22 mouse cellular contexts compared by ENCODE assay signal in genomic region chr2:178460353-178460752, GRCm38 (mm10). TPM values are rescaled to one million over a fixed set of nuclear protein-coding genes. Genes with fewer than 3 reads are reported as not detected.
DNase-seq lines count a peak whose midpoint lies in the region; ATAC-seq and TF ChIP-seq lines count a peak whose summit lies in the region.
"Had no signal": no experiment of that assay in that cellular context is flagged by ENCODE, and none has a peak within 500 bp of the region (broad histone marks: within the 10 kb centered on the region; RNA-seq: fewer than 3 reads in every experiment).

No protein-coding gene starts in this region.

- no peaks in the 10 kb centered on the region for H3K27me3 ChIP-seq in kidney, postnatal 0 days (ENCODE audit: insufficient read depth, low read length)
- no peaks in the 10 kb centered on the region for H3K27me3 ChIP-seq in kidney, embryonic 14.5 days (ENCODE audit: control insufficient read depth, insufficient read depth, low read length)
- no peaks in the 10 kb centered on the region for H3K27me3 ChIP-seq in stomach, embryonic 16.5 days (ENCODE audit: control insufficient read depth, insufficient read depth, low read length)
- H3K27me3 ChIP-seq: forebrain, embryonic 12.5 days; hindbrain, embryonic 15.5 days; stomach, embryonic 15.5 days had no signal

- no peak overlapping the region for H3K27ac ChIP-seq in kidney, postnatal 0 days
- H3K27ac ChIP-seq in kidney, embryonic 14.5 days (ENCODE audit: low read depth, low read length): no peak overlapping the region
- no peak overlapping the region for H3K27ac ChIP-seq in stomach, embryonic 16.5 days (ENCODE audit: low read length)
- H3K27ac ChIP-seq: forebrain, embryonic 12.5 days; hindbrain, embryonic 15.5 days; liver, embryonic 14.5 days; macrophage; midbrain, embryonic 10.5 days; stomach, embryonic 15.5 days had no signal

- H3K4me3 ChIP-seq in kidney, postnatal 0 days (replicated peaks; ENCODE audit: low read depth, low read length): no peak overlapping the region
- H3K4me3 ChIP-seq in kidney, embryonic 14.5 days (ENCODE audit: low read length): no peak overlapping the region
- no peak overlapping the region for H3K4me3 ChIP-seq in stomach, embryonic 16.5 days (replicated peaks; ENCODE audit: low read length)
- H3K4me3 ChIP-seq: forebrain, embryonic 12.5 days; hindbrain, embryonic 15.5 days; midbrain, embryonic 10.5 days; stomach, embryonic 15.5 days had no signal

- peak; percentile 9 for DNase-seq in embryo, embryonic 10.5 days (ENCODE audit: low spot score)
- DNase-seq in embryo, embryonic 9.5 days (ENCODE audit: extremely low spot score): no peak
- DNase-seq in kidney, postnatal 0 days (ENCODE audit: low spot score): peak; percentile 41
- DNase-seq in ZHBTc4 (ENCODE audit: low read depth, low spot score): peak; percentile 60
- DNase-seq in layer of hippocampus, adult 9-11 months: no peak
- no peak for DNase-seq in thymus, postnatal 4 days
- DNase-seq: adrenal gland, adult 8-10 months; cerebellum, adult 9-11 months; heart, postnatal 4 days; kidney, adult 18-20 months; kidney, postnatal 25 days; right cerebral cortex, postnatal 14 days had no signal

- no peaks in the 10 kb centered on the region for H3K9me3 ChIP-seq in kidney, postnatal 0 days (replicated peaks; ENCODE audit: low read length)
- H3K9me3 ChIP-seq in kidney, embryonic 14.5 days (ENCODE audit: control insufficient read depth, low read length): no peaks in the 10 kb centered on the region
- no peaks in the 10 kb centered on the region for H3K9me3 ChIP-seq in stomach, embryonic 16.5 days (replicated peaks; ENCODE audit: control insufficient read depth, low read length)
- H3K9me3 ChIP-seq: forebrain, embryonic 12.5 days; hindbrain, embryonic 15.5 days; midbrain, embryonic 10.5 days; stomach, embryonic 15.5 days had no signal

- H3K4me1 ChIP-seq in kidney, postnatal 0 days (replicated peaks; ENCODE audit: insufficient read depth, low read length): peaks cover 8% of the 10 kb centered on the region; the same call in 1 of the 2 replicates
- H3K4me1 ChIP-seq in kidney, embryonic 14.5 days (ENCODE audit: control insufficient read depth, insufficient read depth, low read length): peaks cover 9% of the 10 kb centered on the region
- peaks cover 10% of the 10 kb centered on the region; the same call in 1 of the 2 replicates for H3K4me1 ChIP-seq in stomach, embryonic 16.5 days (ENCODE audit: control insufficient read depth, insufficient read depth, low read length)

- TF ChIP-seq CTCF in kidney, postnatal 0 days (IDR thresholded peaks at IDR 0.05; ENCODE audit: low read depth): no peak

- H3K9ac ChIP-seq in kidney, postnatal 0 days (ENCODE audit: low read depth, low read length): no peak overlapping the region
- no peak overlapping the region for H3K9ac ChIP-seq in kidney, embryonic 14.5 days (ENCODE audit: low read depth, low read length)
- no peak overlapping the region for H3K9ac ChIP-seq in stomach, embryonic 16.5 days (ENCODE audit: low read length)
- H3K9ac ChIP-seq: forebrain, embryonic 12.5 days; hindbrain, embryonic 15.5 days; liver, embryonic 14.5 days; stomach, embryonic 15.5 days had no signal

- no peaks in the 10 kb centered on the region for H3K36me3 ChIP-seq in kidney, postnatal 0 days (ENCODE audit: insufficient read depth, low read length)
- no peaks in the 10 kb centered on the region for H3K36me3 ChIP-seq in kidney, embryonic 14.5 days (ENCODE audit: control insufficient read depth, insufficient read depth, low read length)
- no peaks in the 10 kb centered on the region for H3K36me3 ChIP-seq in stomach, embryonic 16.5 days (ENCODE audit: control insufficient read depth, insufficient read depth, low read length)
- H3K36me3 ChIP-seq: forebrain, embryonic 12.5 days; hindbrain, embryonic 15.5 days; midbrain, embryonic 10.5 days; stomach, embryonic 15.5 days had no signal

- H3K4me2 ChIP-seq in kidney, postnatal 0 days (ENCODE audit: low read length): no peak overlapping the region
- no peak overlapping the region for H3K4me2 ChIP-seq in kidney, embryonic 14.5 days (replicated peaks; ENCODE audit: low read depth, low read length)
- H3K4me2 ChIP-seq in stomach, embryonic 16.5 days (ENCODE audit: low read depth, low read length): no peak overlapping the region
- H3K4me2 ChIP-seq: forebrain, embryonic 12.5 days; hindbrain, embryonic 15.5 days; stomach, embryonic 15.5 days had no signal

- no peak for ATAC-seq in kidney, postnatal 0 days (replicated peaks; ENCODE audit: low FRiP score, low read depth)
- no peak for ATAC-seq in kidney, embryonic 14.5 days (ENCODE audit: low FRiP score, low TSS enrichment)
- ATAC-seq in stomach, embryonic 16.5 days (ENCODE audit: insufficient read depth, low FRiP score): peak; percentile 47; the same call in 1 of the 2 replicates

- WGBS in kidney, postnatal 0 days: 53% methylated on average over 5 of the region's 5 CpGs
- 72% methylated on average over 5 of the region's 5 CpGs for WGBS in kidney, embryonic 14.5 days
- 50% methylated on average over 5 of the region's 5 CpGs for WGBS in stomach, embryonic 16.5 days

RNA-seq across cellular contexts. Expression of gene Cdh26, which starts 30.0 kb away (rescaled TPM):
- 0.17 and 0.29 TPM in 2 replicates for polyA plus RNA-seq in kidney, postnatal 0 days (2015; fragmentation: Nextera tagmentation; extraction: Ambion mirVana)
- polyA plus RNA-seq in kidney, embryonic 14.5 days (2014; fragmentation: Nextera tagmentation; extraction: Ambion mirVana): 0.64 and 0.84 TPM in 2 replicates
- polyA plus RNA-seq in stomach, embryonic 16.5 days (2015; fragmentation: Nextera tagmentation; extraction: Ambion mirVana): 0.52 and 0.80 TPM in 2 replicates
- polyA plus RNA-seq: heart, embryonic 14.5 days; macrophage; spleen, adult 2 months had no signal

RNA-seq across cellular contexts. Expression of gene Fam217b, which starts 46.0 kb away (rescaled TPM):
- 3.8 and 5.4 TPM in 2 replicates for polyA plus RNA-seq in kidney, postnatal 0 days (2015; fragmentation: Nextera tagmentation; extraction: Ambion mirVana)
- 4.8 and 7.1 TPM in 2 replicates for polyA plus RNA-seq in kidney, embryonic 14.5 days (2014; fragmentation: Nextera tagmentation; extraction: Ambion mirVana)
- polyA plus RNA-seq in stomach, embryonic 16.5 days (2015; fragmentation: Nextera tagmentation; extraction: Ambion mirVana): 3.7 and 4.0 TPM in 2 replicates

RNA-seq across cellular contexts. Expression of gene Ppp1r3d, which starts 46.1 kb away (rescaled TPM):
- polyA plus RNA-seq in kidney, postnatal 0 days (2015; fragmentation: Nextera tagmentation; extraction: Ambion mirVana): 2.2 and 2.3 TPM in 2 replicates
- polyA plus RNA-seq in kidney, embryonic 14.5 days (2014; fragmentation: Nextera tagmentation; extraction: Ambion mirVana): 1.8 and 2.1 TPM in 2 replicates
- 3.3 and 4.2 TPM in 2 replicates for polyA plus RNA-seq in stomach, embryonic 16.5 days (2015; fragmentation: Nextera tagmentation; extraction: Ambion mirVana)

RNA-seq across cellular contexts. Expression of gene Sycp2, which starts 52.9 kb away (rescaled TPM):
- polyA plus RNA-seq in kidney, postnatal 0 days (2015; fragmentation: Nextera tagmentation; extraction: Ambion mirVana): 0.08 TPM in 1 of 2 replicates, not detected in the other
- 0.26 TPM in 1 of 2 replicates, not detected in the other for polyA plus RNA-seq in kidney, embryonic 14.5 days (2014; fragmentation: Nextera tagmentation; extraction: Ambion mirVana)
- polyA plus RNA-seq in stomach, embryonic 16.5 days (2015; fragmentation: Nextera tagmentation; extraction: Ambion mirVana): 0.06 and 0.23 TPM in 2 replicates
- polyA plus RNA-seq: macrophage; spleen, adult 2 months had no signal

Comparison
In these comparisons a context has a peak if more than half of its experiments do, and no peak if none do; other contexts are left out.
1. DNase-seq: peak in embryo, embryonic 10.5 days (single experiment), kidney, postnatal 0 days (single experiment) and ZHBTc4 (single experiment); none in embryo, embryonic 9.5 days (single experiment), layer of hippocampus, adult 9-11 months (single experiment) and thymus, postnatal 4 days (single experiment).